Mouse (Mus musculus) heart, postnatal 25 days (tissue): Measurements from ENCODE around the gene Olfr835. TPM values are rescaled to one million over a fixed set of nuclear protein-coding genes. Genes with fewer than 3 reads are reported as not detected.

Source experiments
- DNase-seq: peaks from one replicate; pipeline ENCODE4 v3.0.0; 2022; ENCODE audit warnings: low spot score
- intact Hi-C: fragments of 180-260 bp; cut with DNase I; formaldehyde crosslinking; loops from one replicate; pipeline ENCODE4 v1.15.1; 2025
- total RNA-seq, 2 experiments: library from RNA; stranded (reverse); gene quantifications; 2 replicates each; pipeline ENCODE4 v1.2.3; 2021

Olfr835 gene
- not detected for total RNA-seq

GRCm38 (mm10) chr9:19032435-19032834, at the start of gene Olfr835:
TSS of gene Olfr835 (plus strand) at chr9:19032735.
- intact Hi-C loops: no loop called here
- DNase-seq: no peak

- intact Hi-C loops: no loop called here
- DNase-seq: no peak
These were observed 44.8 kb upstream of the Olfr835 start, which contains the start of gene Olfr834 for GRCm38 (mm10) chr9:18987690-18988089. TSS of gene Olfr834 (plus strand) at chr9:18987990.

GRCm38 (mm10) chr9:19084986-19085385, 52.5 kb downstream of the Olfr835 start:
- intact Hi-C loops: no loop called here
- DNase-seq: no peak

Other genes starting within 250 kb of the Olfr835 start
- gene Olfr828, start 213.2 kb upstream of the Olfr835 start, total RNA-seq: not detected
- not detected for gene Olfr829, start 177.8 kb upstream of the Olfr835 start, total RNA-seq
- not detected for gene Olfr830, start 158.0 kb upstream of the Olfr835 start, total RNA-seq
- not detected for gene Olfr832, start 95.6 kb upstream of the Olfr835 start, total RNA-seq
- not detected for gene Olfr834, start 44.7 kb upstream of the Olfr835 start, total RNA-seq
- gene Olfr836, start 87.6 kb downstream of the Olfr835 start, total RNA-seq: not detected
- not detected for gene Olfr837, start 103.6 kb downstream of the Olfr835 start, total RNA-seq
- not detected for gene Olfr839-ps1, start 144.6 kb downstream of the Olfr835 start, total RNA-seq
- gene Olfr843, start 219.3 kb downstream of the Olfr835 start, total RNA-seq: not detected